Mouse (Mus musculus) liver (tissue): ENCODE data around the gene Gm20708.

Source experiments
- DNase-seq: peaks from one replicate; pipeline ENCODE4 v3.0.0-alpha.2; 2020; ENCODE audit warnings: mixed read lengths

The Gm20708 gene

GRCm38 (mm10) chr11:117834086-117834485, 24.6 kb downstream of the Gm20708 start:
- DNase-seq: no peak

DNA sequence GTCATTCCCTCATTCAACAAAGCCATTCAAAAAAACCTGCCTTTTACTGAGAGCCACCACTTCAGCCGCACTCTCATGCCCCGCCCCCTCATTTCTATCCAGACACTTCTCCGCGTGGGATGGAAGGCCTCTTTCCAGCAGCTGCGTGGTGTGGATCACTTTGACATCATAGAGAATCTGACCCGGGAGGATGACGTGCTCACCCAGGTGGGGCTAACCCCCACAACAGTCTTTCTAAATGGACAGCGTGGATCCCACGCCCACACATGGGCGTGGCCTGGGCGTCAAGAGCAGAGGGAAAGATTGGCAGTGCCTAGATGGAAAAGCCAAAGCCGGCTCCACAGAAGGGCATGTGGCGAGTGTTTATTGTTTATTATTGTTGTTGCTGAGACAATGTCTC, 26.8 kb downstream of the Gm20708 start:
- peak; percentile 80 for DNase-seq

- DNase-seq: peak; percentile 90
Measured at GRCm38 (mm10) chr11:117838572-117838971, 29.1 kb downstream of the Gm20708 start.

GRCm38 (mm10) chr11:117839021-117839420, 29.6 kb downstream of the Gm20708 start:
- no peak for DNase-seq

DNA sequence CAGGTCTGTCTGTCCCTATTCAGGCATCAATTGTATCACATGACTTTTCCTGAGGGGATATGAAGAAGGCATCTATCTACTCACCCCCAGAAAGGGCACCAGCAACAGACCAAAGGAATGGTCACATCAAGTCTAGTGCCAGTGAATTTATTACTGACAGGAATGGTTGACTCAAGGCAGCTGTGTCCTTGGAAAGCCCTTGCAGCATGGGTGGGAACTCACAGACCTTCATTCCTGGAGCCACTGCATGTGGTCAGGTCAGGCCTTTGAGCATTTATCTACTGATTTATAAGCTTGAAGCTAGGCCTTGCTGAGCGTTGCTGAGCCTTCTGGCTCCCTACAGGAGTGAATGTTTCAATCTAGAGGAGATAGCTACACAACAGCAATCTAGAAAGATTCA, 31.4 kb downstream of the Gm20708 start:
- DNase-seq: no peak

DNA sequence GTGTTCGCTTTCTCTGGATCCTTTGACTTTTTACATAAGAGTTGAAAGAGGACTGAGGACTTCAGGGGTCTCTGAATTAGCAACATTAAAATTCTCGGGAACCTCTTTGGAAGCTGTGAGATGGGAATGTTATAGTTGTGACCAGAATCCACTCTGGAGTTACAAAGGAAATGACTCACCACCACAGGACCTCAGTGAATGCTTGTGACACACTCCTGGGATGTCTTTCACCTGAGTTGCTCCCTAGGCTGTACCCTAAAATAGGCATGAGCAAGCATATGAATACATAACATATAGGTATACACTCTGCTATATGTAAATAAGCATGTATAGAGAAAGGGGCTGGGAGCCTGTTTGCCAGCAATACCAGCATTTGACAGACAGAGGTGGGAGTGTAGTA, 34.0 kb downstream of the Gm20708 start:
- DNase-seq: no peak

DNA sequence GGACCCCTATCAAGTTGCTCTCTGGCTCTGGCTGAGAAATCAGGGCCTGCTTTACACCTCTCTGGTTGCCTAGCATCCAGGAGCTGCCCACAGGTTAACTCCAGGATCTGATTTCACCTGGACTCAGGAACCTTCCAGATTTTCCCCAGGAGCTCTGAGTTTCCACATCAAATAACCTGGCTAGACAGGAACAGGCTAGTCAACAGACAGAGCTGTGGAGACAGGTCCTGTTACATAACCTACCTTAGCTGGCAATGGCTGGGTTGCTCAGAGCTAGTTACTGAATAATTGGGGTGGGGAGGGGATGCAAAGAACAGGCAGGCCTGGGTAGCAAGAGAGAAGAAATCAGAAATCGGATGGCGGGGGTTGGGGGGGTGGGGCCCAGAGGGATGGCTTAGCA, 35.5 kb downstream of the Gm20708 start:
- no peak for DNase-seq

- no peak for DNase-seq
Measured at GRCm38 (mm10) chr11:117845651-117846050, 36.2 kb downstream of the Gm20708 start.

DNA sequence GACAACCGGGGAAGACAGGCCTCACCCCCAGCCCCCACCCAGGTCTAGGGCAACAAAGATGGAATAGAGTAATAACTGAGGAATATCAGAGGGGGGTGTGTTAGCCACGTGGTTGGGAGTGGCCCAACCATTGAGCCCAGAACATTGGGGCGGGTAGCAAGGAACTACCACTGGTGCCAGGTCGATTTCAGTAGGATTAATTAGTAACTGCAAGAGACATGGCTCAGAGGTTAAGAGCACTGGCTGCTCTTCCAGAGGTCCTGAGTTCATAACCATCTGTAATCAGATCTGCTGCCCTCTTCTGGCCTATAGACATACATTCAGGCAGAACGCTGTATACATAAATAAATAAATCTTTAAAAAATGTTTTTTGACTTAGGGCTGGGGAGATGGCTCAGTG, 37.2 kb downstream of the Gm20708 start:
- no peak for DNase-seq

- DNase-seq: no peak
Measured at GRCm38 (mm10) chr11:117847593-117848215, 38.2 kb downstream of the Gm20708 start.

DNA sequence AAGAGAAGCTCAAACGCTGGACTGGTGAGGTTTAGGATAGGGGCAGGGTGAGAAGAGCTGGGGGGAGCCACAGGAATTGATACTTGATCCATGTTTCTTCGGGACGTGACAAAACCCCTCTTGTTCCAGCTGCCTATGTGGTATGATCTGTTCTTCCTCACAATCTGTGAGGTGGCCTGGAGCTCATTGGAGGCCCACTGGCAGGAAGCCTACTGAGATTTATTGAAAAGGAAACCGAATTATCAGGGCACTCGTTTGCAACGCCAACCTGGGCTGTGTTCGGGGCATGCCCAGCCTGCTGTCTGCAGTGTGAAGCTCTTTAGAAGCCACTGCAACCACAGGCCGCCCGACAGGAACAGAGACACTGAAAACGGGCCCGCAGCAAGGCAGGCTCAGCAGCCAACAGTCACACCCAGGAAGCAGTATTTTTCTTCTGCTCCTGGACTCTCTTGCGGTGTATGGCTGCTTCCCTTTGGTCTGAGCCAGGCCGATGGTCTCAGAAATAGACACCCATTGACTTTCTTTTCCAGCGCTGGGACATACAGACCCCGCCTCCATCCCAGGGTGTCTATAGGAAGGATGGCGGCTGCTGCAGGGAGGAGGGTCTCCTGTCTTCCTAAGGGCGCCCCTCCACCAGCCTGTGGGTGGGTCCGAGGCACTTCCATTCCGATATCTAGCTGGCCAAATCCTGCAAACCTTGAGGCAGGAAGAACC, 39.0 kb downstream of the Gm20708 start:
- DNase-seq: peak; percentile 39

DNA sequence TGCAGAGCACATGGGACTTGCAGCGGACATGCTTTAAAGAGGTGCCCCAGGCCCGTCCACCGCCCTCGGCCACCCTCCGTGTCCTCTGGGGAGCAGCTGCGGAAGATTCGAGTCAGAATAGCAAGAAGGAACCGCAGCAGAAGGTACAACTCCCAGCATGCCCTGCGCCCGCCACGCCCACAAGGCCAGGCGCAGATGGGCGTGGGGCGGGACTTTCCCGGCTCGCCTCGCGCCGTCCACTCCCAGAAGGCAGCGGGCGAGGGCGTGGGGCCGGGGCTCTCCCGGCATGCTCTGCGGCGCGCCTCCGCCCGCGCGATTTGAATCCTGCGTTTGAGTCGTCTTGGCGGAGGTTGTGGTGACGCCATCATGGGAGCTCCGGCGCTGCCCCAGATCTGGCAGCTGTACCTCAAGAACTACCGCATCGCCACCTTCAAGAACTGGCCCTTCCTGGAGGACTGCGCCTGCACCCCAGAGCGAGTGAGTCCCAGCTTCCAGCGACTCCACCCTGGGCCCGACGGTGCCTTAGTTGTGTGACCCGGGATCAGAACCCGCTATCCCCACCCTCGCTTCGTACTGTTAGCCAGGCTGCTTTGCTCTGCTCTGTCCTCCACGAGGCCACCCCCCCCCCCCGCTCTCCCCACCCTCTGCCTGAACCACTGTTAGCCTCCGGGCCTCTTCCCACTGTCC, 39.7 kb downstream of the Gm20708 start, which contains the start of gene Birc5:
Gene Birc5, plus strand, starts transcription at position 267 of the 687 bp plus-strand sequence.
- DNase-seq: peak; percentile 98

DNA sequence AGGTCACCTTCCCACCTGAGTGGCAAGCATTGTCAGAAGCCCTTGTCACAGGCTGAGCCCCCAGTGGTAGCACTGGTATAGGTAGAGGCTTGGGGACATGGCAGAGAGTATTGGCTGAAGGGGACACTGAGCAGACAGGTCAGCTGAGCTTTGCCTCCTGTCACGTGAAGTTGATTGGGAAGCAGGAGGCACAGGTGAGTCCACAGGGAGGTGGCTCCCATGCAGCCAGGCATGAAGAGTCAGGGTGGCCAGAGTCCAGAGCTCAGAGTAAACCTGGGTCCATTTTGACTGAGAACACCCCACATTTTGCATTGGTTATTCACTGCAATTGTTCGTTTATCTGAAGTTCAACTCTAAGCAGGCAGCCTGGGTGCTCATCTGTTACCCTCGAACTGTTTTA, 43.4 kb downstream of the Gm20708 start:
- DNase-seq: no peak

GRCm38 (mm10) chr11:117854241-117854640, 44.8 kb downstream of the Gm20708 start:
- DNase-seq: no peak

DNA sequence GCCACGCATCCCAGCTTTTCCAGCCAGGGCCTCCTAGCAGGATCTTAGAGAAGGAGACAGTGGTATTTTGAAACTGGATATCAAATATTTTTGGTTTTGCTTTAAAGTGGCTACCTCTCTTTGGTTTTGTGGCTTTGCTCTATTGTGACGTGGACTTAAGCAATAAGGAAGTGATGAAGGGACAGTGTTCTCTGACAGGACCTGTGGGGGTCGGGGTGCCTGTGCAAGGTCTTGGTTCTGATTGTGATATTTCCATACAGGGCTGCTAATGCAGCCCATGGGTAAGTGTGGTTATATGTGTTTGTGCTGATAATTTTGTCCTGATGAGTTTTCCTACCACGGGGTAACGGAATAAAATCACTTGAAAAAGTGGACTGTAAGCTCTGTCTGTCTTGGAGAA, 45.9 kb downstream of the Gm20708 start:
- no peak for DNase-seq

DNA sequence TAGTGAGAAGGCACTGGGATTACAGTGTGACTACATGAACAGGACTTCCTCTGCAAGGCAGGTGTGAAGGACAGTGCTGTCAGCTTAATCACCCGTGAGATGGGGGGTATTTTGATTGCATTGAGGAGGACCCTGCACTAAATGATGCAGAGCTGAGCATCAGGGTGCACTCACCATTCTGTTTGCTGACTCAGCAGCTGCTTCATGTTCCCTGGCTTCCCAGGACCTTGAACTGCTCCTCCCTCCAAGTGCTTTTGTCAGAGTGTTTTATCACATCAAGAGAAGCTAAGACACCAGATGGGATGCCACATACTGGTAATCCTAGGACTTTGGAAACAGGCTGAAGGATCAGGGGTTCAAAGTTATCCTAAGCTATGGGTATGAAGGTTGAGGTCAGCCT, 46.5 kb downstream of the Gm20708 start:
- no peak for DNase-seq

DNA sequence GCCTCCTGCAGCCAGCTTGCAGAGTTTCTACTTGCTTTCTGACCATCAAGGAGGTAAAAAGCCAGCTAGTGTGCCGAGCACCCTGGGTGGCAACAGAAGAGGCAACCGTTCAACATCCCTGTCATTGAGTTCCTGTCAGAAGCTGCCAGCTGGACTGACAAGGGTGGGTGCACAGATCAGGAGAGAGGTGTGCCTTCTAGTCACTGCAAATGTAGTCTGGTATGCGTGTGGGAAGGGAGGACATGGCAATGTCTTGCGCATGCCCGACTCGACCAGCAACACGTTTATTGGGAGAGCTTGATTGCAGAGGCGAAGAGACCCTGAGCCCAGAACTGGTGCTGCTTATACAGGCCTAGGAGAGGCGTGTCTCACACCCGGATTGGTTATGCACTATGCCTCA, 48.0 kb downstream of the Gm20708 start:
- DNase-seq: no peak

- DNase-seq: no peak
Measured at GRCm38 (mm10) chr11:117858392-117858791, 48.9 kb downstream of the Gm20708 start.

- DNase-seq: no peak
Measured at GRCm38 (mm10) chr11:117860601-117861000, 51.1 kb downstream of the Gm20708 start, which contains the start of gene Tmem235. TSS of gene Tmem235 (plus strand) at chr11:117860752.

GRCm38 (mm10) chr11:117863174-117863856, 53.8 kb downstream of the Gm20708 start:
- DNase-seq: no peak

- DNase-seq: no peak
Measured at GRCm38 (mm10) chr11:117864805-117865204, 55.3 kb downstream of the Gm20708 start.

GRCm38 (mm10) chr11:117865988-117866387, 56.5 kb downstream of the Gm20708 start:
- DNase-seq: no peak

DNA sequence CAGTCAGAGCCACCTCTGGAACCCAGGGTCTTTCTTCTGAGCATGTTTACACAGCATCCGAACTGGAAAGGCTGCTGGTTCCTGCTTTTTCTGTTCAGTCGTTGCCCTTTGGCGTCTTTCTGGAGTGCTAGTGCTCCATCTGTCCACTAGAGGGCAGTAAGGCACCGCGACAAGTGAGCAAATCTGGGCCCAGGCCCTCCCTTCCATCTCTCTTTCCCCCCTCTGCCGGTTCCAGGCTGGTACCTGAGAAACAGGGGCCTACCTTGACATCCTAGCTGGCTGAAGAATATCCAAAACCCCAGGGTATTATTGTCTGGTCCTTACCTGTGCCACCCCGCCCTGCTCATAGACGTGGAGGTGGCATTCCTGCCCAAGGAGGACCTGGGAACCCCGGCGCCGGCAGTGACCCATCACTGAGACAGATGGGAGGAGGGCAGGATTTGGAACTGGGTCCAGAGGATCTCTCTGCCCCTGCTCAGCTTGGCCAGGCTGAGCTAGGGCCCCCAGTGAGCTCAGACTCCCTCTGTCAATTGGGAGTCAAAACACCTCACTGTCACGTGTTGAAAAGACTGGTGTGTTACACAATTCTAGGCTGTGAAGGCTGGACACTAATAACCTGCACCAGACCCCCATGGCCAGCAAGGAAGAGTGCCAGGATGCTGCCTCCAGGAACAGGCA, 61.4 kb downstream of the Gm20708 start:
- peak; percentile 69 for DNase-seq
